Mouse (Mus musculus): Measurements from ENCODE around the gene Micu2. TPM values are rescaled to one million over a fixed set of nuclear protein-coding genes. Genes with fewer than 3 reads are reported as not detected.

Micu2 gene
- total RNA-seq, 2 experiments from 2014 or later = 63.8 to 64.7 TPM

Other genes with a start within 250 kb of the Micu2 start
- 10 to 100 TPM; 39.5 to 40.1 TPM for gene Lats2, start 240.9 kb downstream of the Micu2 start, total RNA-seq (2021)
- 10 to 100 TPM; 61.1 to 70.6 TPM for gene Sap18, start 201.1 kb downstream of the Micu2 start, total RNA-seq (2021)
- gene Ska3, start 173.1 kb downstream of the Micu2 start, total RNA-seq (2021) = 1 to 10 TPM in 1 of 2 experiments, under 1 TPM in 1; 0.50 to 1.4 TPM
- gene Mrpl57, start 173.0 kb downstream of the Micu2 start, total RNA-seq (2021) = 10 to 100 TPM; 65.9 to 68.9 TPM
- 10 to 100 TPM; 12.4 to 16.5 TPM for gene Zdhhc20, start 109.0 kb downstream of the Micu2 start, total RNA-seq (2021)
- gene Fgf9, start 71.3 kb upstream of the Micu2 start, total RNA-seq (2021) = 1 to 10 TPM; 5.9 to 6.0 TPM

All from heart, postnatal 14 days (tissue).